Mouse (Mus musculus) myocyte (in vitro differentiated cells): ENCODE data around the gene Pnpla6. TPM values are rescaled to one million over a fixed set of nuclear protein-coding genes. Genes with fewer than 3 reads are reported as not detected.
"Not testable (repeated sequence)": the region's sequence is repeated elsewhere in the genome, so short reads cannot be mapped to it uniquely, and the experiment has no call there.

Experiments used
- H3K27me3 ChIP-seq: one replicate; pipeline ENCODE4 v1.6.1; 2011; ENCODE audit not compliant: control insufficient read depth, insufficient read depth, insufficient read length
- H3K36me3 ChIP-seq: one replicate; pipeline ENCODE4 v1.6.1; 2011; ENCODE audit not compliant: control insufficient read depth, insufficient read depth
- H3K4me2 ChIP-seq: one replicate; pipeline ENCODE4 v1.6.1; 2011; ENCODE audit warnings: low read depth, control low read depth
- H3K4me3 ChIP-seq: one replicate; pipeline ENCODE4 v1.5.1; 2011; ENCODE audit warnings: mild to moderate bottlenecking, control low read depth, moderate library complexity
- H3K79me2 ChIP-seq: one replicate; pipeline ENCODE4 v1.6.1; 2011; ENCODE audit not compliant: control insufficient read depth, insufficient read depth
- H3ac ChIP-seq: one replicate; pipeline ENCODE4 v1.6.1; 2011; ENCODE audit not compliant: control insufficient read depth, insufficient read length
- CEBPB ChIP-seq: IDR thresholded peaks from 2 replicates; pipeline ENCODE4 v1.6.1; 2011; ENCODE audit warnings: mild to moderate bottlenecking, moderate library complexity; ENCODE audit not compliant: poor library complexity, insufficient read depth, severe bottlenecking
- E2F4 ChIP-seq: IDR thresholded peaks from one replicate; pipeline ENCODE4 v1.6.1; 2011; ENCODE audit warnings: mild to moderate bottlenecking, control low read depth, moderate library complexity; ENCODE audit not compliant: insufficient read depth
- MAX ChIP-seq: IDR thresholded peaks from one replicate; pipeline ENCODE4 v1.6.1; 2011; ENCODE audit warnings: low read depth, mild to moderate bottlenecking, control low read depth
- MYOD1 ChIP-seq, 3 experiments: IDR thresholded peaks; one replicate each; pipeline ENCODE4 v1.6.1; 2011; ENCODE audit warnings: control low read depth in 2 of 3, low read depth in 2 of 3, mild to moderate bottlenecking in 2 of 3, moderate library complexity in 1 of 3; ENCODE audit not compliant: insufficient read length in 2 of 3, control insufficient read depth in 1 of 3
- MYOG ChIP-seq, 3 experiments: IDR thresholded peaks; one replicate each; pipeline ENCODE4 v1.6.1; 2011; ENCODE audit warnings: control low read depth in 2 of 3, low read depth in 2 of 3, mild to moderate bottlenecking in 2 of 3; ENCODE audit not compliant: insufficient read length in 2 of 3, control insufficient read depth in 1 of 3, insufficient read depth in 1 of 3
- POLR2A ChIP-seq: IDR thresholded peaks from one replicate; pipeline ENCODE4 v1.6.1; 2011; ENCODE audit warnings: low read depth, mild to moderate bottlenecking, control low read depth, moderate library complexity; ENCODE audit not compliant: insufficient read length
- POLR2AphosphoS2 ChIP-seq: IDR thresholded peaks from one replicate; pipeline ENCODE4 v1.6.1; 2011; ENCODE audit warnings: low read depth, control low read depth; ENCODE audit not compliant: insufficient read length
- REST ChIP-seq: IDR thresholded peaks from one replicate; pipeline ENCODE4 v1.6.1; 2011; ENCODE audit warnings: mild to moderate bottlenecking, control low read depth, moderate library complexity; ENCODE audit not compliant: insufficient read depth, insufficient read length
- SRF ChIP-seq: IDR thresholded peaks from one replicate; pipeline ENCODE4 v1.6.1; 2011; ENCODE audit warnings: low read depth; ENCODE audit not compliant: control insufficient read depth, insufficient read length
- TCF12 ChIP-seq: IDR thresholded peaks from one replicate; pipeline ENCODE4 v1.6.1; 2011; ENCODE audit warnings: mild to moderate bottlenecking, control low read depth; ENCODE audit not compliant: poor library complexity, insufficient read depth, severe bottlenecking
- TCF3 ChIP-seq: IDR thresholded peaks from one replicate; pipeline ENCODE4 v1.6.1; 2011; ENCODE audit warnings: low read depth, control low read depth; ENCODE audit not compliant: insufficient read length
- USF1 ChIP-seq: IDR thresholded peaks from one replicate; pipeline ENCODE4 v1.6.1; 2011; ENCODE audit warnings: low read depth, mild to moderate bottlenecking, control low read depth, moderate library complexity
- polyA plus RNA-seq: library from polyadenylated mRNA; unstranded; fragments of >200 nt; fragmentation: generic; extraction: Trizol; gene quantifications from one replicate; pipeline ENCODE4 v1.2.1, GENCODE M21; 2012; ENCODE audit warnings: missing spikeins

Pnpla6 gene
- polyA plus RNA-seq, 1 experiment: 14.8 TPM

DNA sequence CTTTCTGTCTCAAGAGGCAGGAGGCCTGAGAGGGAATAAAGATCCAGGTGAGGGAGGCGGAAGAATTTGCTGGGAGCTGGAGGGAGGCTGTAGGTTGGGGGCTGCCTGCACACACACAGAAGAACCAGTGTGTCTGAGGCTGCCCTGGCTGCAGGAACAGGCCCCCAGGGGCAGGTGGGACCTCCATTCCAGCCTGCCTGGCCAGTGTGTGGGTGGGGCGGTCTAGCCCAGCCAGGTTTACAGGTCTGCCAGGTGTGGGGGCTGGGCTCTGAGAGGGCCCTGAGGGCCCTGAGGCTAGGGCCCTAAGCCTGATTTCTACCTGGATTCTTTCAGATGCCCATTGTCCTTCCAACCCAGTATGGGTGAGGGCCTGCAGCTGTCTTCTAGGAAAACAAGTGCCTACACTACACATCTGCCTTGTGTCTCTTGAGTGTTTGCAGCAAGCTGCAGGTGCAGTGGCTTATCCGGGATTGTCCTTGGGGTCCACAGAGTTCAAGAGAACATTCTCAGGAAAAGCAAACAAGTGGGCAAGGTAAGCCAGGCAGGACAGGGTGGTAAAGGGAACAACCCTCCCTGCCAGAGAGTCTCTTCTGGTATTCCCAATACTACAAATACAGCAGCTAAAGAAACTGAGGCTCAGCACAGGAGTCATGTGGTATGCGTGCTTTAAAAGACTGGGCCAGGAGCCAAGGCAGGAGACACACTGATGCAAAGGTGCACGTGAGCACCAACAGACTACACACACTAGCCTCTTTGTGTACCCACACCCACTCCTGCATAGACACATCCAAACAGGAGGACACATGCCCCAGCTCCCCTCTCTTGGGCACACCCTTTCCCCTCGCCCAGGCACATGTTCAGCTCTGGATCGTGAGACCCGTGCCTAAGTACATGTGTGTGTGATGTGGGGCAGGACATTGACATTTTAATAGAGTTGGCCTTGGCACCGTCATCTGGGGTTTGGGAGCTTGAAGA is 64.5 kb downstream of the Pnpla6 start:
- H3ac ChIP-seq: no peak overlapping the region
- H3K27me3 ChIP-seq: peaks cover 13% of the 10 kb centered on the region
- H3K36me3 ChIP-seq: no peaks in the 10 kb centered on the region
- no peak overlapping the region for H3K4me2 ChIP-seq
- H3K79me2 ChIP-seq: no peaks in the 10 kb centered on the region
- no peak overlapping the region for H3K4me3 ChIP-seq
- TF ChIP-seq TCF3 (no peak), E2F4 (no peak), POLR2A (no peak)

DNA sequence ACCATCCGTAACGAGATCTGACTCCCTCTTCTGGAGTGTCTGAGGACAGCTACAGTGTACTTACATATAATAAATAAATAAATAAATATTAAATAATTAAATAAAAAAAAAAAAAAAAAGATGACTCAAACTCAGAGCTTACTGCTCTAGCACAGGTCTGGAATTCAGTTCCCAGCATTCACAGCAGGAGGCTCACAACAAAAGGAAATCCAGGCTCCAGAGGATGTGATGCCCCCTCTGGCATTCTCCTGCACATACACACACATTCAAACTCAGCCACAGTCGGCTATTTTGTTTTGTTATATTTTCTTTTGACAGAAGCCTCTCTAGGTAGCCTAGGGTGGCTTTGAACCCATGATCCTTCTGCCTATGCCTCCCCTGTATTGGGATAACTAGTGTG is 66.8 kb downstream of the Pnpla6 start:
- peaks cover 13% of the 10 kb centered on the region for H3K27me3 ChIP-seq
- H3K4me3 ChIP-seq, H3ac ChIP-seq, H3K79me2 ChIP-seq, H3K4me2 ChIP-seq, H3K36me3 ChIP-seq: not testable (repeated sequence)

- no peak for TF ChIP-seq MAX
- TF ChIP-seq CEBPB: no peak
- no peak for TF ChIP-seq SRF
- TF ChIP-seq REST: no peak
- no peak for TF ChIP-seq USF1
- TF ChIP-seq POLR2AphosphoS2: no peak
- no peak overlapping the region for H3K4me3 ChIP-seq
- no peaks in the 10 kb centered on the region for H3K36me3 ChIP-seq
- no peak overlapping the region for H3K4me2 ChIP-seq
- no peaks in the 10 kb centered on the region for H3K79me2 ChIP-seq
- H3K27me3 ChIP-seq: peaks cover 13% of the 10 kb centered on the region
- H3ac ChIP-seq: no peak overlapping the region
Observed at GRCm38 (mm10) chr8:3586452-3586851, 71.3 kb downstream of the Pnpla6 start.

DNA sequence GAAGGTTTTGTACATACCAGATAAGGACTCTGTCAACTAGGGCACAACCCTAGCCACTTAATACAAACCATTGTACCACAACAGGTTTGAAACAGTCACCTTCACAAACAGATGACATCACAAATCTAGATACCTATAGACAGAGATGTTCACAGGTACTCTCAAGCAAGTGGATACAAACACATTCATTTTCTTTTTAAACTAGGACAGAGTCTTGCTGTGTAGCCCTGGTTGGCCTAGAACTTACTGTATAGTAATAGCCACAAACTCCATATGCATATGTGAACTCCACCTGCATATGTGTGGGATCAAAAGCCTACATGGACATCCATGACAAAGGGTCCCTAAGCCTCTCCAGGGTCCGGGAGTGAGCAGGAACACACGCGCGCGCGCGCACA is 71.8 kb downstream of the Pnpla6 start, which contains the start of gene Camsap3:
Gene Camsap3, plus strand, starts transcription at position 301 of the 398 bp plus-strand sequence.
- Histone ChIP-seq H3K4me3 (no peak within 1 kb of the TSS), H3K79me2 (no peaks in the 10 kb centered on the region), H3ac (no peak within 1 kb of the TSS), H3K27me3 (peaks cover 13% of the 10 kb centered on the region), H3K4me2 (no peak within 1 kb of the TSS), H3K36me3 (no peaks in the 10 kb centered on the region)
- TF ChIP-seq TCF3 (no peak), USF1 (no peak), CEBPB (no peak), MAX (no peak), POLR2A (no peak), SRF (no peak), REST (no peak), POLR2AphosphoS2 (no peak), TCF12 (no peak), MYOG (IDR thresholded peaks at IDR 0.05; ENCODE audit: control insufficient read depth in 1 of 3, insufficient read depth in 1 of 3, insufficient read length in 2 of 3, low read depth in 2 of 3) (no peak), E2F4 (no peak), MYOD1 (IDR thresholded peaks at IDR 0.05; ENCODE audit: control insufficient read depth in 1 of 3, insufficient read length in 2 of 3, low read depth in 2 of 3) (no peak)

GRCm38 (mm10) chr8:3587391-3588257 is 72.4 kb downstream of the Pnpla6 start:
- TF ChIP-seq MAX (no peak), CEBPB (no peak), USF1 (no peak), TCF12 (no peak), REST (no peak), MYOD1 (IDR thresholded peaks at IDR 0.05; ENCODE audit: control insufficient read depth in 1 of 3, insufficient read length in 2 of 3, low read depth in 2 of 3) (no peak), POLR2AphosphoS2 (no peak), POLR2A (no peak), TCF3 (no peak), E2F4 (no peak), MYOG (IDR thresholded peaks at IDR 0.05; ENCODE audit: control insufficient read depth in 1 of 3, insufficient read depth in 1 of 3, insufficient read length in 2 of 3, low read depth in 2 of 3) (no peak), SRF (no peak)
- no peak overlapping the region for H3K4me3 ChIP-seq
- peaks cover 13% of the 10 kb centered on the region for H3K27me3 ChIP-seq
- no peaks in the 10 kb centered on the region for H3K36me3 ChIP-seq
- H3K4me2 ChIP-seq: no peak overlapping the region
- no peak overlapping the region for H3ac ChIP-seq
- no peaks in the 10 kb centered on the region for H3K79me2 ChIP-seq
